Mouse (Mus musculus) liver, embryonic 14.5 days (tissue): ENCODE results near the gene Zfp202. TPM values are rescaled to one million over a fixed set of nuclear protein-coding genes. Genes with fewer than 3 reads are reported as not detected.
A peak's percentile ranks its signal among the peaks of the same experiment; 100 is the strongest.
"Not testable (repeated sequence)": the region's sequence is repeated elsewhere in the genome, so short reads cannot be mapped to it uniquely, and the experiment has no call there.

Source experiments
- ATAC-seq: fragments of 200-750 bp; cut with Nextera tagmentation; 2 replicates; pipeline ENCODE4 v1.8.0; 2017; ENCODE audit warnings: moderate number of reproducible peaks, mild to moderate bottlenecking, moderate library complexity; ENCODE audit not compliant: insufficient read depth
- DNase-seq, 3 experiments: peaks; one replicate each; pipeline ENCODE4 v3.0.0-alpha.2; 2012 to 2013; ENCODE audit warnings: low read depth in 3 of 3, low spot score in 3 of 3
- H3K27ac ChIP-seq: fragments of 300-500 bp; sonication (generic); 2 replicates; pipeline ENCODE4 v1.5.1; 2014; ENCODE audit warnings: moderate library complexity, mild to moderate bottlenecking, control low read depth, inconsistent platforms
- H3K27me3 ChIP-seq: fragments of 300-500 bp; sonication (generic); 2 replicates; pipeline ENCODE4 v1.6.1; 2014; ENCODE audit warnings: mild to moderate bottlenecking, low read length, moderate library complexity; ENCODE audit not compliant: control insufficient read depth, insufficient read depth
- H3K36me3 ChIP-seq: fragments of 300-500 bp; sonication (generic); replicated peaks from 2 replicates; pipeline ENCODE4 v1.6.1; 2014; ENCODE audit warnings: low read depth; ENCODE audit not compliant: control insufficient read depth, insufficient read depth
- H3K4me1 ChIP-seq, 2 experiments: fragments of 200-500 bp in 1 of 2; fragments of 300-500 bp in 1 of 2; sonication (generic) in 1 of 2; replicated peaks; 2 replicates each; pipeline ENCODE4 v1.6.1; 2012 to 2014; ENCODE audit warnings: antibody characterized with exemption in 1 of 2, inconsistent platforms in 1 of 2, low read length in 1 of 2; ENCODE audit not compliant: control insufficient read depth in 2 of 2, insufficient read depth in 2 of 2
- H3K4me2 ChIP-seq: fragments of 300-500 bp; sonication (generic); 2 replicates; pipeline ENCODE4 v1.6.1; 2014; ENCODE audit warnings: low read depth, mild to moderate bottlenecking, control low read depth, moderate library complexity
- H3K4me3 ChIP-seq, 2 experiments: fragments of 200-500 bp in 1 of 2; fragments of 300-500 bp in 1 of 2; sonication (generic) in 1 of 2; 2 replicates each; pipeline ENCODE4 v1.5.1; 2012 to 2014; ENCODE audit warnings: low read depth in 2 of 2, low read length in 2 of 2, mild to moderate bottlenecking in 2 of 2, control low read depth in 1 of 2, inconsistent platforms in 1 of 2, moderate library complexity in 1 of 2; ENCODE audit not compliant: insufficient read depth in 1 of 2
- H3K9ac ChIP-seq: fragments of 300-500 bp; sonication (generic); replicated peaks from 2 replicates; pipeline ENCODE4 v1.6.1; 2014; ENCODE audit warnings: mild to moderate bottlenecking, control low read depth, moderate library complexity
- H3K9me3 ChIP-seq: fragments of 300-500 bp; sonication (generic); 2 replicates; pipeline ENCODE4 v1.6.1; 2016; ENCODE audit warnings: low read length, mixed read lengths; ENCODE audit not compliant: control insufficient read depth
- CTCF ChIP-seq: IDR thresholded peaks from 2 replicates; pipeline ENCODE4 v1.5.1; 2016; ENCODE audit warnings: antibody characterized with exemption, low read depth, control low read depth
- EP300 ChIP-seq: IDR thresholded peaks from 2 replicates; pipeline ENCODE4 v1.6.1; 2016; ENCODE audit warnings: antibody characterized with exemption, low read depth
- WGBS: fragments of 180-500 bp; shearing (Covaris S2); extraction: QIAGEN DNeasy Blood & Tissue Kit; methylation state at CpG from one replicate; pipeline ENCODE4 v1.1.7; 2014; ENCODE audit not compliant: insufficient replicate concordance; 5-methylcytosine and 5-hydroxymethylcytosine counted together
- polyA plus RNA-seq, 2 experiments: library from polyadenylated mRNA; depleted of rRNA in 1 of 2; stranded (reverse) in 1 of 2; unstranded in 1 of 2; fragments of >200 nt; fragmentation: Nextera tagmentation in 1 of 2; extraction: Ambion mirVana in 1 of 2; gene quantifications; 2 replicates each; pipeline versions ENCODE4 v1.2.1 to v1.2.3; 2012 to 2014

Zfp202 gene
- polyA plus RNA-seq (2012; rRNA removed) (0.41 and 0.57 TPM in 2 replicates), polyA plus RNA-seq (2014; fragmentation: Nextera tagmentation; extraction: Ambion mirVana) (0.68 and 0.74 TPM in 2 replicates)

- TF ChIP-seq EP300, result no peak
- TF ChIP-seq CTCF, result peak; percentile 39
- no peaks in the 10 kb centered on the region for H3K9me3 ChIP-seq
- under 1% methylated on average over 51 of the region's 63 CpGs for WGBS
- peak within 1 kb of the TSS; percentile 71 for H3K4me2 ChIP-seq
- no peaks in the 10 kb centered on the region for H3K27me3 ChIP-seq
- ATAC-seq (peak; percentile 84), DNase-seq (peak; percentile 28 to 30 (median 30))
- peak within 1 kb of the TSS; percentile 15 for H3K9ac ChIP-seq
- H3K4me1 ChIP-seq, result peaks cover 2 to 6% of the 10 kb centered on the region in 2 experiments; a peak in 2 of 4 replicates
- H3K4me3 ChIP-seq, result peak within 1 kb of the TSS; percentile 56 to 71
- H3K27ac ChIP-seq, result no peak within 1 kb of the TSS
- H3K36me3 ChIP-seq, result no peaks in the 10 kb centered on the region
Observed at GRCm38 (mm10) chr9:40192098-40193038, at the start of gene Zfp202. TSS of gene Zfp202 (plus strand) at chr9:40192316.

- H3K36me3 ChIP-seq, result no peaks in the 10 kb centered on the region
- DNase-seq (no peak), ATAC-seq (no peak)
- H3K27me3 ChIP-seq, result no peaks in the 10 kb centered on the region
- no peaks in the 10 kb centered on the region for H3K4me1 ChIP-seq
- no peak overlapping the region for H3K4me3 ChIP-seq
- WGBS, result 60% methylated on average over 4 of the region's 4 CpGs
- H3K9ac ChIP-seq, result no peak overlapping the region
- no peak overlapping the region for H3K4me2 ChIP-seq
- no peak for TF ChIP-seq CTCF
- TF ChIP-seq EP300, result no peak
- no peak overlapping the region for H3K27ac ChIP-seq
- H3K9me3 ChIP-seq, result no peaks in the 10 kb centered on the region
Observed at GRCm38 (mm10) chr9:40155118-40155644, 36.9 kb upstream of the Zfp202 start.

GRCm38 (mm10) chr9:40166446-40166845 is 25.7 kb upstream of the Zfp202 start:
- Histone ChIP-seq H3K36me3 (no peaks in the 10 kb centered on the region), H3K4me3 (no peak overlapping the region), H3K9me3 (no peaks in the 10 kb centered on the region), H3K27ac (no peak overlapping the region), H3K4me1 (no peaks in the 10 kb centered on the region), H3K4me2 (no peak overlapping the region), H3K27me3 (no peaks in the 10 kb centered on the region), H3K9ac (no peak overlapping the region)
- TF ChIP-seq EP300 (no peak), CTCF (no peak)
- 67% methylated on average over 1 of the region's 1 CpGs for WGBS
- ATAC-seq (no peak), DNase-seq (no peak)

- Histone ChIP-seq H3K27ac (no peak overlapping the region), H3K9me3 (no peaks in the 10 kb centered on the region), H3K4me3 (no peak overlapping the region), H3K4me1 (no peaks in the 10 kb centered on the region), H3K27me3 (no peaks in the 10 kb centered on the region), H3K36me3 (no peaks in the 10 kb centered on the region), H3K4me2 (no peak overlapping the region), H3K9ac (no peak overlapping the region)
- DNase-seq, result no peak
- ATAC-seq, result no peak
- TF ChIP-seq CTCF, result no peak
- TF ChIP-seq EP300, result no peak
- 70% methylated on average over 6 of the region's 6 CpGs for WGBS
Observed at GRCm38 (mm10) chr9:40177017-40177416, 15.1 kb upstream of the Zfp202 start.

GRCm38 (mm10) chr9:40180620-40181019 is 11.5 kb upstream of the Zfp202 start, which contains the start of gene Olfr986:
TSS of gene Olfr986 (plus strand) at chr9:40180920.
- no peak within 1 kb of the TSS for H3K27ac ChIP-seq
- no peaks in the 10 kb centered on the region for H3K4me1 ChIP-seq
- no peak for TF ChIP-seq EP300
- no peak for TF ChIP-seq CTCF
- H3K9me3 ChIP-seq, result no peaks in the 10 kb centered on the region
- DNase-seq, result no peak
- no peak within 1 kb of the TSS for H3K4me3 ChIP-seq
- no peaks in the 10 kb centered on the region for H3K27me3 ChIP-seq
- no peak within 1 kb of the TSS for H3K4me2 ChIP-seq
- H3K9ac ChIP-seq, result no peak within 1 kb of the TSS
- WGBS, result 60% methylated on average over 5 of the region's 5 CpGs
- no peak for ATAC-seq
- no peaks in the 10 kb centered on the region for H3K36me3 ChIP-seq

- not testable (repeated sequence) for DNase-seq, H3K27ac ChIP-seq, H3K36me3 ChIP-seq, ATAC-seq, H3K4me2 ChIP-seq, H3K27me3 ChIP-seq, H3K4me3 ChIP-seq, H3K9me3 ChIP-seq, H3K4me1 ChIP-seq, H3K9ac ChIP-seq
- 55% methylated on average over 2 of the region's 2 CpGs for WGBS
Observed at GRCm38 (mm10) chr9:40185166-40185565, 7.0 kb upstream of the Zfp202 start.
